Mouse (Mus musculus): ENCODE data around the gene Sncg.
A peak's percentile ranks its signal among the peaks of the same experiment; 100 is the strongest.
"Not testable (repeated sequence)": the region's sequence is repeated elsewhere in the genome, so short reads cannot be mapped to it uniquely, and the experiment has no call there.

The Sncg gene

DNA sequence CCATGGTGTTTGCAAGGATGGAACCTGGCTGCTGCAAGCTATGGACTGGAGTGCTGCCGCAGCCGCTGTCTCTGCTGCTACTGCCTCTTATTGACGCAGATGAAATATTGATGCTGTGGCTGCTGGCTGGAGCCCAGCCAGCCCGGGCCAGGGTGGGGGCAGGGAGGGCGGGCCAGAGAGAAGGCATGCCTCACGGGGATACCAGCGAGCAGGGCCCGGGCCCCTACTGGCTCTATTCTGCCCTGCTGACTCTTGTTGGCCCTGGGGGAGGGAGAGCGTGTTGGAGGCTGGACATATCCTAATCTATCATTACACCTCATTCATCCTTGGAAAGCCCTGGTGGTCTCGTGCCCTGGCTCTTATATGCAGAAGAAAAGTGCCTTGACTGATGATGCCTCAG lies at the start of gene Sncg:
TSS of gene Sncg (minus strand) at position 213 of the 400 bp plus-strand sequence.
- no peak for DNase-seq (ENCODE audit: low read depth, low spot score)

DNA sequence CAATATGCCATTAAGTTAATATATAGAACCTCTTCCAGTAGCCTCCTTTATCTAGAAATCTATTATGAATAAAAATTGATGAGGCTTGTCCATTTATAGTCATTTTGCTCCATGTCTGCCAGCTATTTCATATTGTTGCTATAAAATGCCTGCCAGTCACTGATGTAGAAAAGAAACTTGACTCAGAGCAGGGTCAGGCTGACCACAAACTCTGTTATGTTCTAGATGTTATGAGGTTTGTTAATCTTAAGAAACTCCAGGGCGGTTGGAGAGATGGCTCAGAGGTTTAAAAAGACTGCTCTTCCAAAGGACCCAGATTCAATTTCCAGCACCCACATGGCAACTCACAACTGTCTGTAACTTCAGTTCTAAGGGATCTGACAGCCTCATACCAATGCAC lies 46.5 kb upstream of the Sncg start:
- DNase-seq (ENCODE audit: low read depth, low spot score): no peak

DNA sequence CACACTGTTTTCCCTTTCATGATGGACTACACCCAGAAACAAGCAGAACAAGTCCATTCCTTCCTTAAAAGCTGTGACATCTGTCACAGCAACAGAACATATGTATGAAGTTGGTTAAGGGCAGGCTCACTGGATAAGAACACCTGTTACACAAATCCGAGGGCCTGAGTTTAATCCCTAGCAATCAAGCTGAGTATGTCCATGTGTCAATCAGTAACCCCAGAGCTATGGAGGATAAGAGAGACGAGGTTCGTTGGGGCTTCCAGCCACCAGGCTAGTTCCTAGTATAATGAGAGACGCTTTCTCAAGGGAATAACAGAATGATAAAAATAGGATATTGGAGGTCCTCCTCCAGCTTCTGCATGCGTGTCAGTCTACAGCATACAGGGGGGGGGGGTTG lies 42.9 kb upstream of the Sncg start:
- no peak for DNase-seq (ENCODE audit: low read depth, low spot score)

DNA sequence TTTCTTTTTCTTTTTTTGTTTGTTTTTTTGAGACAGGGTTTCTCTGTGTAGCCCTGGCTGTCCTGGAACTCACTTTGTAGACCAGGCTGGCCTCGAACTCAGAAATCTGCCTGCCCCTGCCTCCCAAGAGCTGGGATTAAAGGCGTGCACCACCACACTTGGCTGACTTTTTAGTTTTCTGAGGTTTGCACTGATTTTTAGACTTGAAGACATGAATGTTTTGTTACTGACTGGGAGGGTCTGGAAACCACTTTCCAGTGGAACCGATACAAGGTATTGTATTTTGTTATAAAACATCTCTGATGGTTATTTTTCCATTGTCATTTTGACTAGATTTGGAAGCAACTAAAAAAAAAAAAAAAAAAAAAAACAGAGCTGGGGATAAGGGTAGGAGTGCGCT lies 42.4 kb upstream of the Sncg start:
- DNase-seq (ENCODE audit: low read depth, low spot score): not testable (repeated sequence)

DNA sequence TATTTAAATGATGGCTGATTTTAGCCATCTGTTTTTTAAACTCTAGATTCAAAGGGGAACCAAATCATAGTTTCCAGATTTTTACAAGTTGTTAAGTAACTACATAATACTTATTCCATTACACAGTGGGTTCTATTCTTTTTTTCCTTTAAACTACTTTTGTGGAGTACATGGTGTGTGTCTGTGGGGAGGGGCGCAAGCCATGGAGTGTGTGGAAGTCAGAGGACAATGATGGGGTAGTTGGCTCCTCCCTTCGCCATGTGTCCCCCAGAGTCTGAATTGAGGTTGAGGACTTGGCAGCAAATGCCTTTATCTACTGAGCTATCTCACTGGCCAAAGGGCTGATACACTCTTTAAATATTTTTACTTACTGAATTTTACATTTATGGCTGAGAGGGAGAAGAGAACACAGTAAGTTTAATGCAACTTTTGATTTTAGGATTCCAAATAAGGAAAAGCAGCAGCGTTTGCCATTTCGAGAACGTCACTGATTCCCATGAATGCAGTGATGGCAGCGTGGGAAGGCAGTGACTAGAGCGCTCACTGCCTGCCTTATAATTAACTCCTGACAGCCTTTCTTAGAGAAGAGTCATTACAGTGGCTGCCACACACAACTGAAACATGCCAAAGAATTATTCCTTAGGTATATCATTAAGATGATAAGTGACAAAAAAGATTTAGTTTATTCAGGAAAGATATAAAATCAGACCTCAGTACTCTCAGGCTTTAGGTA lies 37.7 kb upstream of the Sncg start:
- DNase-seq (ENCODE audit: low read depth, low spot score): peak; percentile 59

DNA sequence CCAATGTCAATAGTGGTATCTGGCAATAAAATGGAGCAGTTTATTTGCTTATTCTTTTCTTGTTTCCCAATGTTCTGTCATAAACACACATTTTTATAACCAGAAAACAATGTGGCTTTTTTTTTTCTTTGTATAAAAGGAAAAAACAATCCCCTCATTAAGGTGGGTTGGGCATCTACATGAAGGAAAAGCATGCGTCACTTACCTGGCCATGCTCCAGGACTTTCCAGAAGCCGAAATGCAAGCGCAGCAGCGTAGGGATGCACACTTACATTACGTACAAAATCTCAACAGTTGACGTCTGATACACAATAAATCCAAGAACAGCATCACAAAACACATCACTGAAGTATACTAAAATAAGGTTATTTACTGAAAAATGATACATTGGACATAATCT lies 36.1 kb upstream of the Sncg start:
- DNase-seq (ENCODE audit: low read depth, low spot score): no peak

DNA sequence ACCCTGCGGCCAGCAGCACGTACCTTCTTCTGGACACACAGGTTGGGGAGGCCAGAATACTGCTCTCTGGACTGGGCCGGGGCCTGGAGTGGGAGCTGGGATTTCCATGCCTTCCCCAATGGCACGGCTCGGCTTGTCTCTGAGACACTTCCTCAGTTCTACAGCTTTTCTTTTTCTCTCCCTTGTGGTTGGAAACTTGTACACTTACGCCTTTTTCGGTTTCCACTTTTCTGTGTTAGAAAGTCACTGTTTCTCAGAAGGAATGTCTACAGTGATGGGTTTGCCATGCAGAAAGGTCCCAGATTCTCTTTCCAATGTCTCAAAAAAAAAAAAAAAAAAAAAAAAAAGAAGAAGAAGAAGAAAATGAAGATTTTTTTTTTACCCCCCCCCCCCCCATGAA lies 28.8 kb upstream of the Sncg start:
- DNase-seq (ENCODE audit: low read depth, low spot score): no peak

DNA sequence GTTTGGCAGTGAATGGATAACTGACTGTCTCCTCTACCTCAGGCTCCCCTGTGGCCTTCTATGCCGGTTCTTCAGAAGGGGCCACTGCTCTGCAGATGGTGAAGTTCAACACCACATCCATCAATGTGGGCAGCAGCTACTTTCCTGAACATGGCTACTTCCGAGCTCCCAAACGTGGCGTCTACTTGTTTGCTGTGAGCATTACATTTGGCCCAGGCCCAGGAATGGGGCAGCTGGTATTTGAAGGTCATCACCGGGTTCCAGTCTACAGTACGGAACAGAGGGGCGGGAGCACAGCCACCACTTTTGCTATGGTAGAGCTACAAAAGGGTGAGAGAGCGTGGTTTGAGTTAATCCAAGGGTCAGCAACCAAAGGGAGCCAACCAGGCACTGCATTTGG lies 28.3 kb upstream of the Sncg start:
- no peak for DNase-seq (ENCODE audit: low read depth, low spot score)

DNA sequence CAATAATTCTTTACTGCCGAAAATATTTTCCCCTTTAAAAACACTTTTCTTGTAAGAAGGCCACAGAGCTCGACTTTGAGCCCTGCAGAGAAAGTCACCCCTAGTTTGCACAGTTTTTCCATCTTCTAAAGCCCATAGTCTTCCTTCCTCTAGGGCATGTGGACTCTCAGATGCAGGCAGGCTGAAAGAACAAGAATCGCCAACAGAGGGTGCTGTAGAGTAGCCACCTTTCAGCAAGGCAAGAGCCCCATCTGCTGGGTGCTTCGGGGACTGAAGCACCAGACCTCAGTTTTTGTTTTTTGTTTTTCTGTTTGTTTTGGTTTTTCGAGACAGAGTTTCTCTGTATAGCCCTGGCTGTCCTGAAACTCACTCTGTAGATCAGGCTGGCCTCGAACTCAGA lies 26.5 kb upstream of the Sncg start:
- peak; percentile 88 for DNase-seq (ENCODE audit: low read depth, low spot score)

DNA sequence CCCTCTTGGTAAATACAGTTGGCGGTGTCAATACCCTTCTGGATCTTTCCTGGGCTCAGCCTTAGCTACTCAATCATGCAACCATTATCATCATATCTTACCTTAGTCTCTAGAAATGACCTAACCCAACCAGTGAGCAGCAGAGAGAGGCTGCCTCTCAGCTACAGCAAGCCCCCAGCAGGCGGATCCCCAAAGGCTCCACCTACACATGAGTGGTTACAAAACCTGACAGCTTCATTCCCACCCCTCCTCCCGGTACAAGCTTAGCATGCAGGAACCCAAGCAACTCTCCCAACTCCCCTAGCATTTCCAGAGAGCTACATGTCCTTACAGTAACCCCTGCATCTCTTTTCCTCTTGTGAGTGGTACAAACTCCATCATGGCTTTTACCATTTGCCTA lies 25.4 kb upstream of the Sncg start:
- peak; percentile 15 for DNase-seq (ENCODE audit: low read depth, low spot score)

DNA sequence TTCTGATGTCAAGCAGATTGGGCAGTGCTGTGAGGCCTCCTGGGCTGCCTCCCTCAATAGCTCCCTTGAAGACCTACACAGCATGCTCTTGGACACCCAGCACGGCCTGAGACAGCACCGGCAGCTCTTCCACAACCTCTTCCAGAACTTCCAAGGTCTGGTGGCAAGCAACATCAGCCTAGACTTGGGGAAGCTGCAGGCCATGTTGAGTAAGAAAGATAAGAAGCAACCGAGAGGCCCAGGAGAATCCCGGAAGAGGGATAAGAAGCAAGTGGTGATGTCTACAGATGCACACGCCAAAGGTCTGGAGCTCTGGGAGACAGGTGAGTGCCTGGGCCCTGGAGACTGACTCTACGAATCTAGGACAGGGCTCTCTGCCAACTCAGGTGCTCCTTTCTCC lies 24.7 kb upstream of the Sncg start:
- DNase-seq (ENCODE audit: low read depth, low spot score): no peak

DNA sequence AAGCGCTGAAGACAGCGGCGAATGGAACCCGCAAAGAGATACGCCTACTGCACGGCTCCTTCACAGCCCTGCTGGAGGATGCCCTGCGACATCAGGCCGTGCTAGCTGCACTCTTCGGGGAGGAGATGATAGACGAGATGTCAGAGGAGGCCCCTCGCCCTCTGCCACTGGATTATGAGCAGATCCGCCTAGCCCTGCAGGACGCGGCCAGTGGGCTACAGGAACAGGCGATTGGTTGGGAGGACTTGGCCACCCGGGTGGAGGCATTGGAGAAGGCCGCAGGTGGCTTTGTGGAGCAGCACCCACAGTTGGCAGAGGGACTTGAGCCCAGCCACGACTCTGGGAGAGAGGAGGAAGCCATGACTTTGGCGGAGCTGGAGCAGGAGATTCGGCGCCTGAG lies 24.3 kb upstream of the Sncg start:
- DNase-seq (ENCODE audit: low read depth, low spot score): no peak

DNA sequence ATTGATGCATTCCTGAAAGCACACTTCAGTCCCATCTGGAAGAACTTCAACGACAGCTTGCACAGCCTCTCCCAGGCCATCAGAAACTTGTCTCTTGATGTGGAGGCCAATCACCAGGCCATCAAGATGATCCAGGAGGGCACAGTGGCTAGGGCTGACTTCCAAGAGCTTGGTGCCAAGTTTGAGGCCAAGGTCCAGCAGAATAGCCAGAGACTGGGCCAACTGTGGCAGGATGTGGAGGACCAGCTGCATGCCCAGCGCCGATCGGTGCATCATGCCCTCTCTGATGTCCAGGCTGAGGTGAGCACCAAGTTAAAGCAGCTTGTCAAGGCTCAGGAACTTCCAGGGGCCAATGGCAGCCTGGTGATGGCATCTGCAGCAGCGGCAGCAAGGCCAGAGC lies 23.3 kb upstream of the Sncg start:
- DNase-seq (ENCODE audit: low read depth, low spot score): no peak

DNA sequence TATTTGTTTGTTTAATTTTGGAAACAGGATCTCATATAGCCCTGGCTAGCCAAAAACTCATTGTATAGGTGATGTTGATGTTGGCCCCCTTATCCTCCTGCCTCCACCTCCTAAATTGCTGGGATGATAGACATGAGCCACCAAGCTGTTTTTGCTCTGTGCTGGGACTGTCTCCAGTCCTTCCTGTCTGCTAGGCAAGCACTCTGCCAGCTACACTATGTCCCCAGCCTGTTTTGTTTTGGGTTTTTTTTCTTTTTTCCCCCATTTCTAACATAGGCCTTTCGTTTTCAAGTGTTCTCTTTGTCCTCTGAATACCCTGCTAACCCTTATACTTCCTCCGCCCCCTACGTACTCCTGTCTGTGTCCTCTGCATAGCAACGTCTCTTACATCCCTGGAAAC lies 18.7 kb upstream of the Sncg start:
- DNase-seq (ENCODE audit: low read depth, low spot score): no peak

DNA sequence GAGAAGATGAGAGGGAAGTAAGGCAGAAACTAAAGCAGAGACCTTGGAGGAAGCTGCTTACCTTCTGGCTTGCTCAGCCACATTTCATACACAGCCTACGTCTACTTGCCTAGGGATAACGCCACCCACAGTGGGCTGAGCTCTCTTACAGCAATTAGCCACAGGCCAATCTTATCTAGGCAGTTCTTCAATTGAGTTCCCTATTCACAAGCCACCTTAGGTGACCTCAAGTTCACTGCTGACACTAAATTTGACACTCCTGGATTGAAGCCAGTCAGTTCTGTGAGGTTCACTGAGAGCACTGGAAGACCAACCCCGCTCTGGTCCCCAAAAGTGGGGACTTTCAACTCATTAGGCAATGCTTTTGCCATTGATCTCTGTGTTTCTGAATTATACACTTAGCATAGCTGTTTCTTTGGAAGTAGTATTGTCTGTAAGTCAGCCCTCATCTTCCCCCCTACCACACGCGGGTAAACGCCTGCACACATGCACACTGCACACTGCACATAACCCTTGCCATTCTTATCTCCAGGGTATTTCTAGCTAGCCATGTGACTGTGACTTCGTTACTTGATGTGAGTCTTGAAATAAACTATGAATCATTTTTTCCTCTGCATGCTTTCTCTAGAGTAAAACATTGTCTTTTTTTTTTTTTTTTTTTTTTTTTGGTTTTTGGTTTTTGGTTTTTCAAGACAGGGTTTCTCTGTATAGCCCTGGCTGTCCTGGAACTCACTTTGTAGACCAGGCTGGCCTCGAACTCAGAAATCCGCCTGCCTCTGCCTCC lies 8.5 kb upstream of the Sncg start:
- DNase-seq (ENCODE audit: low read depth, low spot score): no peak

DNA sequence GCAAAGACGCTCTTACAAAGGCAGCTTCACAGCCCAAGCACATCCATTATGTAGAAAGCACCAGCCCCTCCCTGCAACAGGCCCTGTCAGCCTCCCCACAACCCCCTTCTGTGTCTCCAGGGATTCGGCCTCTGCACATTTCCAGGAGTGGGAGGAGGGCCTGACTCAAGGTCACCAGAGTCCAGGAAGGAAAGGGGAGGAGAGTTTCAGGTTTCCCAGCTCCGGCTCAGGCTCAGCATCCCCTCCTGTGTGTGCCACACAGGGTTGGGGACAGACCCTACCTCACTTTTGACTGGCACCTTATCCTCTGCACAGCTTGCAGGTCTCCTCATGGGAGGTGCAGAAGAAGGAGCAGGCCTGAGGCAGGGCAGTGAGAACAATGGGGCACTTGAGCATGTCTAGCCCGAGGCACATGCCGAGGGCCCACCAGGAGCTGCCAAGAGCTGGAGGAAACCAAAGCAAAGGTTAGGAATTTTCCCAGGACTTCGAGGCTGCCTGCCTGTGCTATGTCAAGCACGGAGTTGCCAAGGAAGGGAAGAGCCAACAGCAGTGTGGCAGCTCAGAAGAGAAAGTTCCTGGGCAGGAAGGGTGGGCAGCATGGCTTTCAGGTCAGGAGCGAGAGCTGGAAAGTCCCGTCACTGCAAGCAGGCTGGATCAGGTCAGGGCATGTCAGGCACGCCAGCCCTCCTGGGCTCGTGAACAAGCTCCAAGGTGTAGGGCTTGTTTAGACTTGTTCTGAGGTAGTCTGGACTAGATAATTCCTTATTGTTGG lies 4.2 kb upstream of the Sncg start:
- no peak for DNase-seq (ENCODE audit: low read depth, low spot score)

DNA sequence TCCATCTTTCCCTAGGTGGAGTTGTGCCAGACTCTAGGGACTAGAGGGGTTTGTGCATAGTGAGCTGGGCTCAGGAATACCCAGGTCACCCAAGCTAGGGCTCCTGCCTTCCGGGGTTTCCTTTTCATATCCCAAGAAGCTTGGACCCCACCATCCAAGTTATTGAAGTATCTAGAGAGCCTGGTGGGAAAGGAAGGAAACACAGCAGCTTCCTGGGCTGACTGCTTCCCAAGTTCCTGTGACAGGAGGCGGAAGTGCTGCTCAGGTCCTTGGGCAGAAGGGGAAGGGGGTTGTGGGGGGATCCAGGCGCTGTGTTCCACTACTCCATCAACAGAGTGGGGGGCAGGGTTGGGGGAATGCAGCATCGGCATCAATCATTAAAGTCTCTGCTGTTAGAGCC lies 2.5 kb upstream of the Sncg start:
- DNase-seq (ENCODE audit: low read depth, low spot score): no peak

DNA sequence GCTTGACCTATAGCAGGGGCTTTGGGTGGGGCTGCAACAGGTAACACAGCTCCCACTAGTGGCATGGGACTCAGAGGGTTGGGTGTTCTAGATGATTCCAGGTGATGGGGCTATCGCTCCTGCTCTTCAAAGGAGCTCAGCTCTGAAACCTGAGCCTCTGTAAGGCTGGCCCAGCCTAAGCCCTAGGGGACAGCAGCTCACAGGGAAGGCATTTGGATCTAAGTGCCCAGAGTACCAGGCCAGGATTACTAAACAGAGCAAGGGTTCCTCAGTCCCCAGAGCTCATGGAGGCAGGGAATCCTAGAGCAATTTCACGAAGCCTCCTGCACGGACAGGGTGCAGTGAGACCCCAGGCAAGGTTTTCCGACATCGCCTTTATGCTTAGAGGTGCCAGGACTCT lies 1.4 kb upstream of the Sncg start:
- DNase-seq (ENCODE audit: low read depth, low spot score): no peak

DNA sequence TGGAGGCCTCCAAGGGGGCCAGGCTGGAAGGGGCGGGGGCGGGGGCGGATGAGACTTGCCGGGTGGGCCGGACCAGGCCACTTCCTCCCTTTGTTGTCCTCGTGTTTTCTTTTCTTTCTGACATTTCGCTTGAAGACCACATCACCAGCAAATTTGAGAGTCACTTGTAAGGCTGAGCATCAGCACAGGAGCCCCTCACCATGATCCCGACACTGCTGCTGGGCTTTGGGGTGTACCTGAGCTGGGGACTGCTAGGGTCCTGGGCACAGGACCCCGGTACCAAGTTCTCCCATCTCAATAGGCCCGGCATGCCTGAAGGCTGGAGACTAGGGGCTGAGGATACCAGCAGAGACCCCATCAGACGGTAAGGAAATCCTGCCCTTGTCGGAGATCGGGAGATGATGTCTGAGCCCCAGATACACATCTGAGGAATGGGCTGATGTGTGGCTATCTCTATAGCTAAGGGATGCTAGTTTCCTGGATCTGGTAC lies 871 bp upstream of the Sncg start, which contains the start of gene Mmrn2:
TSS of gene Mmrn2 (plus strand) at position 51 of the 490 bp plus-strand sequence.
- no peak for DNase-seq (ENCODE audit: low read depth, low spot score)

DNA sequence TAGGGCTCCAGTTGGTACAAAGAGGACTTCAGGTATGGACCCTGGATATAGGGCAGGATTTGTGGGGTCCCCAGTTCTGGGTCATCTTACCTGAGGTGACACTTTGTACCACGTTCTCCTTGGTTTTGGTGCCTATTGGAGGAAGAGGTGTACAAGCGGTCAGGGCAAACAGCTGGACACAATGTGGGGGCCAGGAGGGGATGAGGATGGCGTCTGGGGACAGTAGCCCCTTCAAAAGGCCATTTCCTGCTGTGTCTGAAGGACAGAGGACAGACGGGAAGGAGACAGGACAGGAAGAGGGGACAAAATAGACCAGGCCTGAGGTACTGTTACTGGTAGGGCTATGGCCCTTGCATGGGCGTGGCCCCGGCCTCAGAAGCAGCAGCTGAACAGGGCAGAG lies 1.0 kb downstream of the Sncg start:
- no peak for DNase-seq (ENCODE audit: low read depth, low spot score)

DNA sequence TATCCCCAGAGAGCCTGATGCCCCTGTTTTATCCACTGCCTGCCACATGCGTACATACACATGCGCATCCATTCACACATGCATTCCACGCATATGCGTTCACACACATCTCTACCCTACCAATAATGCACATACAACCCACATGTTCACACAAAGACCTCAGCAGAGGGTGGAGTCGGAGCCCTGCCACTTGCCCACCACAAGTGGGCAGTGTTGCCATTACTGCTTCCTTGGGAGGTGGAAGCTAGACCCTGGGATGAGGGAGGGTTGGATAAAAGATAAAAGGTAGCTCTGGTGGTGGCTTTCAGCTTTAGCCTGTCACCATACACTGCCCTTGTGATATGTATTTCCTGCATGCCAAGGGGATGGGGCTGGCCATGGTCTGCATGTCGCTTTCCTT lies 1.9 kb downstream of the Sncg start:
- DNase-seq (ENCODE audit: low read depth, low spot score): peak; percentile 26

DNA sequence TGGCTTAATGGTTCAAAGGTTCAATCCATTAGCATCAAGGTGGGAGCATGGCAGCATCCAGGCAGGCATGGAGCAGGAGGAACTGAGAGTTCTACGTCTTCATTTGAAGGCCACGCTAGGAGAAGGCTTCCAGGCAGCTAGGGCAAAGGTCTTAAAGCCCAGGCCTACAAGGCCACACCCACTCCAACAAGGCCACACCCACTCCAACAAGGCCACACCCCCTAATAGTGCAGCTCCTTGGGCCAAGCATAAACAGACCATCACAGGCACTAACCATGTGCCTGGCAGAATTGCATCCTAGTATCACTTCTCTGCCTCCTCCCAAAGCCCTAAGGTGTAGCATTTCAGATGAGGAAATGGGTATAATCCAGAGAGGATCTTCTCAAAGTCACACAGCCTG lies 2.8 kb downstream of the Sncg start:
- no peak for DNase-seq (ENCODE audit: low read depth, low spot score)
